Mouse (Mus musculus) erythroblast, embryonic 14.5 days (primary cell): ENCODE data around the gene 2810459M11Rik. TPM values are rescaled to one million over a fixed set of nuclear protein-coding genes. Genes with fewer than 3 reads are reported as not detected.
"Not testable (repeated sequence)": the region's sequence is repeated elsewhere in the genome, so short reads cannot be mapped to it uniquely, and the experiment has no call there.

Source experiments
- H3K27me3 ChIP-seq: 2 replicates; pipeline ENCODE4 v1.6.1; 2012; ENCODE audit warnings: inconsistent platforms; ENCODE audit not compliant: control insufficient read depth
- H3K36me3 ChIP-seq: 2 replicates; pipeline ENCODE4 v1.6.1; 2012; ENCODE audit warnings: mild to moderate bottlenecking, inconsistent platforms; ENCODE audit not compliant: control insufficient read depth
- H3K4me1 ChIP-seq: 2 replicates; pipeline ENCODE4 v1.6.1; 2012; ENCODE audit warnings: inconsistent platforms; ENCODE audit not compliant: control insufficient read depth
- H3K4me3 ChIP-seq: replicated peaks from 2 replicates; pipeline ENCODE3; 2012; ENCODE audit warnings: moderate library complexity, mild to moderate bottlenecking, inconsistent platforms
- H3K9me3 ChIP-seq: 2 replicates; pipeline ENCODE4 v1.6.1; 2012; ENCODE audit warnings: low read length, inconsistent platforms, mixed read lengths; ENCODE audit not compliant: control insufficient read depth
- GATA1 ChIP-seq: IDR thresholded peaks from 2 replicates; pipeline ENCODE4 v1.6.1; 2012; ENCODE audit warnings: low read length, inconsistent platforms, mixed read lengths
- TAL1 ChIP-seq: IDR thresholded peaks from 3 replicates; pipeline ENCODE4 v1.6.1; 2012; ENCODE audit warnings: low read length, inconsistent platforms, mixed read lengths
- polyA plus RNA-seq: library from polyadenylated mRNA; stranded (reverse); fragments of >175 nt; gene quantifications from 2 replicates; pipeline ENCODE4 v1.2.3, GENCODE M21; 2012

The 2810459M11Rik gene
- 0.03 and 0.04 TPM in 2 replicates for polyA plus RNA-seq

DNA sequence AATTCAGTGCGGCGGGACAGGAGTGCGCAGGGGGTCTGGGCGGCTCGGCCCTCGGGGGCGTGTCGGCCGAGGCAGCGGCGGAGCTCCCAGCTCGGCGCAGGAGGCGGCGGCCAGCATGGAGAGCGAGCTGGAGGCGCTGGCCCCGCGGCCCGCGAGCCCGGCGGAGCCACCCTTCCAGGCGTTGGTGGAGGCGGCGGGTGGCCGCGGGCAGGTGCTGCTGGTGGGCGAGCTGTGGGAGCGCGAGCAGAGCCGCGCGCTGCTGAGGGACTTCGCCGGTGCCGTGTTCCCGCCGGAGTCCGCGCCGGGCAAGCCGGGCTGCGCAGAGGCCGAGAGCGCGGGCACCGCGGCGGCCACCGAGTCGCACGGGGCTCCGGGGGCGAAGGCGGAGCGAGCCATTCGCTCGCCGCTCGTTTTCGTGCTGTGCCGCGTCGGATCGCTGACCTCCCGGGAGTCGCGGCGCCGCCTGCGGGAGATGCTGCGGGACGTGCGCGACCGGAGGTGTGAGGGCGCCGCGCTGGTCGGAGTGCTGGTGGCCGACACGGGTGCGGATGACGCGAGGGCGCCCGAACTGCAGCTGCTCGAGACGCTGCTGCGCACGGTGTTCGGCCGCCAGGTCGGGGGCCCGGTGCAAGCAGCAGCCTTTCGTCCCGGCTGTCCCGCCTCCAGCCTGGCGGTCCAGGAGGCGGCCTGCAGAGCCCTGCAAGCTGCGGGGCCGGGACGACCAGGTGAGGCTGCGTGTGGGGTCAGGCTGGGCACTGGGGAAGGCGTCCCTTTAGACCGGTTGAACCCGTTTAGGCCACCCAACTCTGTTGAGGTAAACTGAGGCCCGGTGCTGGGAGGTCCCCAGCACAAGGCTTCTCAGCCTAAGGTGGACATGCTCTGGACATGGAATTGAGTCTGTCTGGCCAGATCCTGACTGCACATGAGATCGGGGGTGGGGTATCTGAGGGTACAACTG lies at the start of gene 2810459M11Rik:
Gene 2810459M11Rik (plus strand): TSS at position 16 of the 958 bp plus-strand sequence.
- Histone ChIP-seq H3K9me3 (peaks cover 7% of the 10 kb centered on the region; the same call in 1 of the 2 replicates), H3K36me3 (no peaks in the 10 kb centered on the region; the same call in 1 of the 2 replicates), H3K27me3 (peaks cover 73% of the 10 kb centered on the region), H3K4me3 (peak within 1 kb of the TSS; percentile 57), H3K4me1 (no peaks in the 10 kb centered on the region)
- TF ChIP-seq GATA1 (no peak), TAL1 (no peak)

DNA sequence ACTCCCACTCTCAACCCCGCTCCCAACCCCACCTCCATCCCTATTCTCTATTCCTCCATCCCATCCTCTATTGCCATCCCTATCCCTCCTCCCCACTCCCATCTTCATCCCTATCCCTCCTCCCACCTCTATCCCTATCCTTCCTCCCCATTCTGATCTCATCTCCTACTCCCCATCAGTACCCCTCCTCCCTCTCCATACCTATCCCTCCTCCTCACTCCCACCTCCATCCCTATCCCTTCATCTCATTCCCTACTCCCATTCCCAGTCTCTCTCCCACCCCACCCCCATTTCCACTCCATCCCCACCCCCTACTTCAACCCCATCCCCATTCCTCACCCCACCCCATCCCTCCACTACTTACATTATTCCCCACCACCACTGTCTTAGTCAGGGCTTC lies 48.4 kb upstream of the 2810459M11Rik start:
- TF ChIP-seq TAL1: no peak
- no peak for TF ChIP-seq GATA1

DNA sequence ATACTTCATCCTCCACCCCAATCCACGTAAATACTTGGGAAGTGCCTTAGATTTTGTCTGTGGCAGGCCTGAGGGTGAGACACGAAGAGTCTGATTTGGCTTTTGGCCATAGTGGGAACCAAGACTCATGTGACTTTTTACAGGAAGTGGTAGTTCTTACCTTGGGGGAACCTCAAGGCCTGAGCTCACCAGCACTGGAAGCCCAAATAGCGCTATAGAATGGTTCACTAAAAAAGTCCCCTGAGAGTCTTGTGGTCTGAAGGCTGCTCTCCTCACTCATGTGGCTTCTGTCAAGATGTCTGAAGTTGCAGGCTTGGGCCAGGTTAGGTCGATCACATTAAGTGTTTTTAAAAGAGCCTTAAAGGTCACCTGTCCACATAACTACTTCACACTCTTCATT lies 47.7 kb upstream of the 2810459M11Rik start:
- no peaks in the 10 kb centered on the region for H3K4me1 ChIP-seq
- no peak overlapping the region for H3K4me3 ChIP-seq
- H3K9me3 ChIP-seq: peaks cover 5% of the 10 kb centered on the region
- H3K36me3 ChIP-seq: no peaks in the 10 kb centered on the region
- H3K27me3 ChIP-seq: no peaks in the 10 kb centered on the region
- TF ChIP-seq TAL1 (no peak), GATA1 (no peak)

More for the DNA sequence above, 48.4 kb upstream of the 2810459M11Rik start:
- no peaks in the 10 kb centered on the region for H3K4me1 ChIP-seq
- no peaks in the 10 kb centered on the region for H3K27me3 ChIP-seq
- no peaks in the 10 kb centered on the region for H3K36me3 ChIP-seq
- H3K9me3 ChIP-seq: peaks cover 5% of the 10 kb centered on the region
- no peak overlapping the region for H3K4me3 ChIP-seq

- Histone ChIP-seq H3K4me1 (no peaks in the 10 kb centered on the region), H3K4me3 (no peak overlapping the region)
- TF ChIP-seq TAL1 (no peak), GATA1 (no peak)
Observed at GRCm38 (mm10) chr1:85999853-86000570, 45.7 kb upstream of the 2810459M11Rik start.

GRCm38 (mm10) chr1:86005540-86005939 lies 40.1 kb upstream of the 2810459M11Rik start:
- Histone ChIP-seq H3K4me1 (no peaks in the 10 kb centered on the region), H3K27me3 (no peaks in the 10 kb centered on the region), H3K4me3 (no peak overlapping the region), H3K36me3 (no peaks in the 10 kb centered on the region), H3K9me3 (no peaks in the 10 kb centered on the region)
- TF ChIP-seq TAL1 (no peak), GATA1 (no peak)

More at GRCm38 (mm10) chr1:85999853-86000570, 45.7 kb upstream of the 2810459M11Rik start:
- H3K9me3 ChIP-seq: peaks cover 5% of the 10 kb centered on the region
- no peaks in the 10 kb centered on the region for H3K27me3 ChIP-seq
- no peaks in the 10 kb centered on the region for H3K36me3 ChIP-seq

DNA sequence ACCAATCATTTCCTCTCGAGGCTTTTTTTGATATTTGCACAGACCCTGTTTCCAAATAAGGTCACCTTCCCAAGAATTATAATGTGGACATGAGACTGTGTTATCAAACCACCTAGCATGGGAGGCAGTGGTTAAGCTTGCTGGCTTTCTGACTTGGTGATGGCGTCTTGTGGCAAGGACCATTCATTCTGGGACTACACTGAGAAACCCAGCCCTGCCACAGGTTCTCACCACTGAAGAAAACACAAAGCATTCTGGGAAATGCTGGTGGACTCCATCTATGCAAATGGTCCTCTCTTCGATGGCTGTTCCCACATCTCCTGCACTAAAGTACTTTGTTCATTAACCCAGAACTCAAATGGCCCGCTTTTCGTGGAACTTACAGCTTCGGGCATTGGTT lies 39.6 kb upstream of the 2810459M11Rik start:
- Histone ChIP-seq H3K27me3 (no peaks in the 10 kb centered on the region), H3K4me3 (no peak overlapping the region), H3K9me3 (no peaks in the 10 kb centered on the region), H3K4me1 (no peaks in the 10 kb centered on the region), H3K36me3 (no peaks in the 10 kb centered on the region)
- TF ChIP-seq TAL1 (no peak), GATA1 (no peak)

DNA sequence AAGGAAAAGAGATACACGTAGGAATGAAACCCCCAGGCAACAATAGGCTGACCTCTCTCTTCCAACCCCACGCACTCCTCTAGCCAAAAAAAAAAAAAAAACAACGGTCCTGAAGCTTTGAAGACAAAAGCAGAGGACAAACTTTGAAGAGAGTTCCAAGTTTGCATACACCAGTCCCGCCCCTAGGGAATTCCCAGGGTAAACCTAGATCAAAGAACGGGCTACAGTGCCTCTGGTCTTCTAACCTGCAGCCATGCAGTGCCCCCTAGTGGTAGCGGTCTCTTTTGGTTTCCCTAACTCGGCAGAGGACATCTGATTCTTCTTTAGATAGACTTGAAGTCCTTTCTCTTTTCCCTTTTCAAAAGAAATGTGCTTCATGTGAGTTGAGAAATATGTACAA lies 37.9 kb upstream of the 2810459M11Rik start:
- Histone ChIP-seq H3K4me3 (no peak overlapping the region), H3K9me3 (no peaks in the 10 kb centered on the region), H3K36me3 (no peaks in the 10 kb centered on the region), H3K4me1 (no peaks in the 10 kb centered on the region), H3K27me3 (no peaks in the 10 kb centered on the region)
- no peak for TF ChIP-seq GATA1

- H3K4me3 ChIP-seq, H3K36me3 ChIP-seq, H3K4me1 ChIP-seq, H3K9me3 ChIP-seq: not testable (repeated sequence)
- H3K27me3 ChIP-seq: peaks cover 42% of the 10 kb centered on the region
Observed at GRCm38 (mm10) chr1:86015758-86016157, 29.9 kb upstream of the 2810459M11Rik start.

DNA sequence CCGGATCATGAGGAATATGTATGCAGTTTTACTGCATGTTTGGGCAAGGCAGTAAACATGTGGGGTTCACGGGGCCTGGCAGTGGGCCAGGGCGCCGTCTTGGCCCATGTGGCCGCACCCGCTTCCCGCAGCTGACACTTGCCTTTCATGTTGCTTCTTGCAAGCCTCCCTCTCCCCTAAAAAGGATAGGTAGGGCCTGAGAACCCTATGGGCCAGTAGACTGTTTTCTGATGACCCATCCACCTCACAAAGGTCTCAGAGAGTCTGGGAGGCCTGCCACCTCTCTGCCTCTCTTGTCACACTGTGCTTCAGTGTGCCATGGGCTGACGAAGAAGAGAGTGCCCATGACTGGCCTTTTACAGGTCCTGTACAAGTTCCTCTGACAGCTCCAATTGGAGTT lies 29.1 kb upstream of the 2810459M11Rik start, which contains the start of gene Spata3:
Gene Spata3 (plus strand): TSS at position 301 of the 400 bp plus-strand sequence.
- Histone ChIP-seq H3K4me1 (no peaks in the 10 kb centered on the region), H3K27me3 (peaks cover 43% of the 10 kb centered on the region), H3K36me3 (no peaks in the 10 kb centered on the region; the same call in 1 of the 2 replicates), H3K4me3 (no peak within 1 kb of the TSS), H3K9me3 (no peaks in the 10 kb centered on the region; the same call in 1 of the 2 replicates)
- no peak for TF ChIP-seq TAL1
- no peak for TF ChIP-seq GATA1
